Mouse (Mus musculus) embryonic facial prominence, embryonic 12.5 days (tissue): ENCODE measurements at regions not wholly inside any gene's neighbourhood (a gene's known extent, or its start where the extent isn't known, plus 50 kb on each side); places are given as distances from the start of the nearest gene placed in this dataset.

ENCODE experiments used
- ATAC-seq: fragments of 200-750 bp; cut with Nextera tagmentation; 2 replicates; pipeline ENCODE4 v1.8.0; 2017; ENCODE audit not compliant: insufficient number of reproducible peaks, insufficient read depth, low FRiP score, low TSS enrichment
- H3K27ac ChIP-seq: fragments of 300-500 bp; sonication (generic); 2 replicates; pipeline ENCODE4 v1.5.1; 2016; ENCODE audit warnings: mild to moderate bottlenecking
- H3K27me3 ChIP-seq: fragments of 300-500 bp; sonication (generic); 2 replicates; pipeline ENCODE4 v1.6.1; 2016; ENCODE audit warnings: mild to moderate bottlenecking, moderate library complexity
- H3K36me3 ChIP-seq: fragments of 300-500 bp; sonication (generic); 2 replicates; pipeline ENCODE4 v1.6.1; 2016; ENCODE audit warnings: mild to moderate bottlenecking
- H3K4me1 ChIP-seq: fragments of 300-500 bp; sonication (generic); 2 replicates; pipeline ENCODE4 v1.6.1; 2016
- H3K4me2 ChIP-seq: fragments of 300-500 bp; sonication (generic); replicated peaks from 2 replicates; pipeline ENCODE4 v1.6.1; 2016; ENCODE audit warnings: mild to moderate bottlenecking, moderate library complexity
- H3K4me3 ChIP-seq: fragments of 300-500 bp; sonication (generic); 2 replicates; pipeline ENCODE4 v1.5.1; 2016; ENCODE audit warnings: mild to moderate bottlenecking
- H3K9ac ChIP-seq: fragments of 300-500 bp; sonication (generic); 2 replicates; pipeline ENCODE4 v1.6.1; 2016; ENCODE audit warnings: mild to moderate bottlenecking, moderate library complexity
- H3K9me3 ChIP-seq: fragments of 300-500 bp; sonication (generic); 2 replicates; pipeline ENCODE4 v1.6.1; 2016; ENCODE audit warnings: mild to moderate bottlenecking, moderate library complexity
- WGBS: fragments of 180-500 bp; shearing (Covaris S2); methylation state at CpG from one replicate; pipeline ENCODE4 v1.1.7; 2016; 5-methylcytosine and 5-hydroxymethylcytosine counted together

GRCm38 (mm10) chr1:48383590-48383989, 1490.9 kb upstream of the Slc39a10 start:
- Histone ChIP-seq H3K27ac (no peak overlapping the region), H3K4me1 (no peaks in the 10 kb centered on the region), H3K4me3 (no peak overlapping the region), H3K9ac (no peak overlapping the region), H3K4me2 (no peak overlapping the region), H3K27me3 (no peaks in the 10 kb centered on the region), H3K36me3 (no peaks in the 10 kb centered on the region), H3K9me3 (no peaks in the 10 kb centered on the region)
- ATAC-seq = no peak
- 87% methylated on average over 1 of the region's 1 CpGs for WGBS

GRCm38 (mm10) chr1:48380139-48380538, 1487.5 kb upstream of the Slc39a10 start:
- 63% methylated on average over 2 of the region's 2 CpGs for WGBS
- H3K4me1 ChIP-seq = no peaks in the 10 kb centered on the region
- no peak overlapping the region for H3K4me3 ChIP-seq
- H3K36me3 ChIP-seq = no peaks in the 10 kb centered on the region
- H3K4me2 ChIP-seq = no peak overlapping the region
- H3K9ac ChIP-seq = no peak overlapping the region
- no peaks in the 10 kb centered on the region for H3K27me3 ChIP-seq
- no peak overlapping the region for H3K27ac ChIP-seq
- ATAC-seq = 0 out of 2 replicates have a peak, but pooled peaks have one; percentile 56
- no peaks in the 10 kb centered on the region for H3K9me3 ChIP-seq

GRCm38 (mm10) chr1:48351416-48351815, 1458.8 kb upstream of the Slc39a10 start:
- Histone ChIP-seq H3K27ac (no peak overlapping the region), H3K9me3 (no peaks in the 10 kb centered on the region), H3K4me2 (no peak overlapping the region), H3K4me3 (no peak overlapping the region), H3K27me3 (no peaks in the 10 kb centered on the region), H3K4me1 (no peaks in the 10 kb centered on the region), H3K36me3 (no peaks in the 10 kb centered on the region), H3K9ac (no peak overlapping the region)
- WGBS = 78% methylated on average over 3 of the region's 3 CpGs
- ATAC-seq = no peak

- Histone ChIP-seq H3K36me3 (no peaks in the 10 kb centered on the region), H3K4me1 (no peaks in the 10 kb centered on the region), H3K27ac (no peak overlapping the region), H3K9me3 (no peaks in the 10 kb centered on the region), H3K4me2 (no peak overlapping the region), H3K27me3 (no peaks in the 10 kb centered on the region), H3K4me3 (no peak overlapping the region), H3K9ac (no peak overlapping the region)
- ATAC-seq = no peak
Measured at GRCm38 (mm10) chr1:48342963-48343362, 1450.3 kb upstream of the Slc39a10 start.
